Mouse (Mus musculus) bone marrow macrophage, adult 2 months (primary cell): ENCODE results near the gene Sgce. TPM values are rescaled to one million over a fixed set of nuclear protein-coding genes. Genes with fewer than 3 reads are reported as not detected.
"Not testable (repeated sequence)": the region's sequence is repeated elsewhere in the genome, so short reads cannot be mapped to it uniquely, and the experiment has no call there.

Source experiments
- H3K27ac ChIP-seq: 2 replicates; pipeline ENCODE4 v1.5.1; 2012; ENCODE audit warnings: low read depth, low read length; ENCODE audit not compliant: insufficient read depth
- H3K4me1 ChIP-seq: 2 replicates; pipeline ENCODE4 v1.6.1; 2012; ENCODE audit warnings: low read length; ENCODE audit not compliant: control insufficient read depth, insufficient read depth
- H3K4me3 ChIP-seq: 2 replicates; pipeline ENCODE4 v1.5.1; 2012; ENCODE audit warnings: mild to moderate bottlenecking, low read length, moderate library complexity; ENCODE audit not compliant: insufficient read depth
- CTCF ChIP-seq: IDR thresholded peaks from 2 replicates; pipeline ENCODE4 v1.5.1; 2012; ENCODE audit warnings: low read depth, mild to moderate bottlenecking, low read length, moderate library complexity
- POLR2A ChIP-seq: IDR thresholded peaks from 2 replicates; pipeline ENCODE4 v1.6.1; 2012; ENCODE audit warnings: mild to moderate bottlenecking, low read depth, low read length, borderline replicate concordance
- polyA plus RNA-seq: library from polyadenylated mRNA; stranded (reverse); fragments of >200 nt; gene quantifications from 2 replicates; pipeline ENCODE4 v1.2.4, GENCODE M21; 2012; ENCODE audit not compliant: missing spikeins, insufficient read depth, insufficient read length

Sgce gene
- polyA plus RNA-seq, 1 experiment, result 0.44 TPM

GRCm38 (mm10) chr6:4655924-4656323 lies 91.1 kb downstream of the Sgce start:
- no peak for TF ChIP-seq CTCF
- no peak for TF ChIP-seq POLR2A
- no peak overlapping the region for H3K4me3 ChIP-seq
- H3K4me1 ChIP-seq, result no peaks in the 10 kb centered on the region
- no peak overlapping the region for H3K27ac ChIP-seq

DNA sequence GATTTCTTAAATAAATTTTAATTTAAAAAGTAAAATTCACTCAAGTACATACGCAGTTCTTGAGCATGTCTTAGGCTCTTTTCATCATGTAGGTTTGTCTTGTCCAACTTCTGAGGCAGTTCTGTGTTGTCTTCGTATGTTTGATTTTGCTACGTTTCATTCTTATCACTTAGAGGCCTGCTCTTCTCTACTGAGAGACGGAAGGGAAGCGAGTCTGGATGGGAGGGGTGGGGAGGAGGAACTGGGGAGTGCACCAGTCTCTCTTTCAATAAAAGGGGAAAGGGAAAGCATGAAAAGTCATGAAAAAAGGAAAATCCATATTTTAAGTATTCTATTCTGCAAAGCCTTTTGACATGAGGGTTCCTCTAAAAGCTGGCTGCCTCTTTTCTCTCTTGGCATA lies 91.5 kb downstream of the Sgce start:
- Histone ChIP-seq H3K27ac (no peak overlapping the region), H3K4me3 (no peak overlapping the region), H3K4me1 (no peaks in the 10 kb centered on the region)
- no peak for TF ChIP-seq CTCF
- TF ChIP-seq POLR2A, result no peak

DNA sequence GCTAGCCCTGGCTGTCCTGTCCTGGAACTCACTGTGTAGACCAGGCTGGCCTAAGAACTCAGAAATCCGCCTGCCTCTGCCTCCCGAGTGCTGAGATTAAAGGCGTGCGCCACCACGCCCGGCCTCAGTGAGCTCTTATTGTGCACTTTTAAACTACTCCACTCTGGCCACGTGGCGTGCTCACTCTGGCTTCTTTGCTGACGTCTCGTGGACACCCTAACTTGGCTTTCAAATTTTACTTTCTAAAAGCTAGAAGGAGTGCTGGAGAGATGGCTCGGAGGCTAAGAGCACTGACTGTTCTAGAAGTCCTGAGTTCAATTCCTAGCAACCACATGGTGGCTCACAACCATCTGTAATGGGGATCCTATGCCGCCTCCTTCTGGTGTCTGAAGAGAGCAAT lies 93.3 kb downstream of the Sgce start:
- H3K4me3 ChIP-seq, H3K4me1 ChIP-seq, H3K27ac ChIP-seq: not testable (repeated sequence)

GRCm38 (mm10) chr6:4652596-4653134 lies 94.3 kb downstream of the Sgce start:
- Histone ChIP-seq H3K4me3 (no peak overlapping the region), H3K4me1 (no peaks in the 10 kb centered on the region), H3K27ac (no peak overlapping the region)
- no peak for TF ChIP-seq CTCF

DNA sequence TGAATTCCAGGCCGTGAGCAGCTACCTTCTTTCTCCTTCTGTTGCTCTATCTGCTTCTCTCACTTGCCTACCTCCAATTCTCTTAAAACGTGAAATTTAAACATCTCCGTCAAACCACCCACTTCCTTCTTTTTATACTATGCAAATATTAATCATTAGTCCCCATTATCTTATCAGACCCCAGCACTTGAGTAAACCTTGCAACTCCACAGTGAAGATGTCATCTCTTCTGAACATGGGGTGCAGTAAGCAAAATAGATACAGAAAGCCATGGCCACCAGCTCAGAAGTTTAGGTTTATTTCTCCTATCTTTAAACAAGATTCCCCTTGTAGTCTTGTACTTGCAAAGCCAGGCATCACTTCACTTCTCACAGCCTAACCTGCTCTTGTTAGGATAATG lies 99.7 kb downstream of the Sgce start:
- Histone ChIP-seq H3K4me1 (no peaks in the 10 kb centered on the region), H3K27ac (no peak overlapping the region), H3K4me3 (no peak overlapping the region)
- TF ChIP-seq CTCF, result no peak
- TF ChIP-seq POLR2A, result no peak

- H3K4me1 ChIP-seq, result no peaks in the 10 kb centered on the region
- no peak overlapping the region for H3K27ac ChIP-seq
- H3K4me3 ChIP-seq, result no peak overlapping the region
- TF ChIP-seq CTCF (no peak), POLR2A (no peak)
Observed at GRCm38 (mm10) chr6:4642068-4642467, 104.9 kb downstream of the Sgce start.

DNA sequence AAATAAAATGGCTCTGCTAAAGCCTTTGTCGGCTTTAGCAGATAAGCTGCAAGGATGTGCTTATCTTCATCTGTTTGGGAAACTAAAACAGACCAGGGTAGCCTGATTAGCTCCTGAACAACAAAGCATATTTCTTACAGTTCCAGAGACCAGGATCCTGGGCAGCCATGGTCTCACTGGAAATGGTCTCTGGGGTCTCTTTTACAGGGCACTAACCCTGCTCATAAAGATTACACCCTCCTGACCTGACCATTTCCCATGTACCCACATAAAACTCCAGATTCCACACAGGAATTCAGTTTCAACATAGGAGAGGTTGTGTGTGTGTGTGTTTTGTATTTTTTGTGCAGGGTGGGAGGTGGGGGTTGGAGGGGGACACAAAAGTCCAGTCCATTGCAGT lies 112.2 kb downstream of the Sgce start:
- TF ChIP-seq POLR2A (no peak), CTCF (no peak)
- no peak overlapping the region for H3K4me3 ChIP-seq
- no peak overlapping the region for H3K27ac ChIP-seq
- no peaks in the 10 kb centered on the region for H3K4me1 ChIP-seq

- TF ChIP-seq POLR2A, result no peak
- no peak for TF ChIP-seq CTCF
- no peak overlapping the region for H3K27ac ChIP-seq
- H3K4me3 ChIP-seq, result no peak overlapping the region
Observed at GRCm38 (mm10) chr6:4633189-4633588, 113.8 kb downstream of the Sgce start.

GRCm38 (mm10) chr6:4631464-4631863 lies 115.5 kb downstream of the Sgce start:
- Histone ChIP-seq H3K4me1 (no peaks in the 10 kb centered on the region), H3K4me3 (no peak overlapping the region), H3K27ac (no peak overlapping the region)
- TF ChIP-seq POLR2A, result no peak
- no peak for TF ChIP-seq CTCF

More at GRCm38 (mm10) chr6:4633189-4633588, 113.8 kb downstream of the Sgce start:
- no peaks in the 10 kb centered on the region for H3K4me1 ChIP-seq

Other genes starting within 250 kb of the Sgce start
- gene Col1a2, start 242.4 kb downstream of the Sgce start, polyA plus RNA-seq, result 10.9 and 13.1 TPM in 2 replicates
- 22.1 and 22.7 TPM in 2 replicates for gene Casd1, start 146.4 kb downstream of the Sgce start, polyA plus RNA-seq
- 0.13 and 0.16 TPM in 2 replicates for gene Peg10, start 99 bp upstream of the Sgce start, polyA plus RNA-seq
- 2.0 and 2.6 TPM in 2 replicates for gene Ppp1r9a, start 155.7 kb upstream of the Sgce start, polyA plus RNA-seq